Mouse (Mus musculus) embryonic fibroblast, embryonic 13.5 days (primary cell): ENCODE measurements at regions not wholly inside any gene's neighbourhood (a gene's known extent, or its start where the extent isn't known, plus 50 kb on each side); places are given as distances from the start of the nearest gene placed in this dataset.

Experiments
- CTCF ChIP-seq: IDR thresholded peaks from 2 replicates; pipeline ENCODE4 v1.5.1; 2011; ENCODE audit warnings: mild to moderate bottlenecking, control low read depth, low read length, moderate library complexity, borderline replicate concordance; ENCODE audit not compliant: insufficient read depth
- POLR2A ChIP-seq: IDR thresholded peaks from 2 replicates; pipeline ENCODE4 v1.6.1; 2011; ENCODE audit warnings: low read depth, mild to moderate bottlenecking, control low read depth, low read length, moderate library complexity

DNA sequence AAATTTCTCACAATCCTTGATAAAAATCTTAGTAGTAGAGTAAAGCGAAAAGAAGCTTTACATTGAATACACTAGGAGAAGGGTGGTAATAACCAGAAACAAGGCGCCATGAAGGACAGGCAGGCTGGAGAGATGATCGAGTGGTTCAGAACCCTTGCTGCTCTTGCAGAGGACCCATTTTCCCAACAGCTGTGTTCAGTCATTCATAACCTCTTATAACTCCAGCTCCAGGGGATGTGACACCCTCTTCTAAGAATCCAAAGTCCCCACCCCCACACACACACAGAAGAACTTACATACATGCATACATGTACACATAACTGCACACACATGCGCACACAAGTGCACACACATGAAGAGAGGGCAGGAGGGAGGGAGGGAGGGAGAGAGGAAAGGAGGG is 190.5 kb downstream of the Ice1 start:
- TF ChIP-seq CTCF: no peak
- TF ChIP-seq POLR2A: no peak
